23 mouse cellular contexts compared by ENCODE assay signal in the genomic region with DNA sequence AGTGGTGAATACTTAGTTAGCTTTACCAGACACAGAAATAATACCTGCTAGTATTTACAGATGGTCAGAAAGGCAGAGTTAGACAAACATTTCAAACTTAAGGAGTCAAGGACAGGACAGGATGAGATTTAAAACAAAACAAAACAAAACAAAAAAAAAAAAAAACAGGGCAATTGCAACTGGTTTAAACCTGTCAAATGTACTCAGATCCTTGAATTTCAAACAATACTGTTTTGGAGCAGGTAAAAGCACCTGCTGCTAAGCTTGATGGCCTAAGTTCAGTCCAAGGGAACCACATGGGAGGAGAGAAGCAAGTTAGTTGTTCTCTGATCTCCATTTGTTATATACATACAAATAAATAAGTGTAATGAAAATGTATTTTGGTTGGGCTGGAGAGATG.
"Had no signal": no experiment of that assay in that cellular context is flagged by ENCODE, and none has a peak within 500 bp of the region (broad histone marks: within the 10 kb centered on the region; RNA-seq: fewer than 3 reads in every experiment).

No protein-coding gene starts in this region.

- ATAC-seq: hindbrain, postnatal 0 days; intestine, embryonic 16.5 days had no signal

- H3K9ac ChIP-seq: heart, embryonic 13.5 days; heart, embryonic 15.5 days; hindbrain, embryonic 13.5 days; hindbrain, embryonic 15.5 days; kidney, embryonic 15.5 days; limb, embryonic 13.5 days; limb, embryonic 15.5 days; liver, embryonic 13.5 days had no signal

- H3K4me3 ChIP-seq: heart, adult 2 months; heart, embryonic 13.5 days; heart, embryonic 15.5 days; hindbrain, embryonic 13.5 days; hindbrain, embryonic 15.5 days; kidney, embryonic 15.5 days; limb, embryonic 13.5 days; limb, embryonic 15.5 days; liver, embryonic 13.5 days had no signal

- H3K4me1 ChIP-seq: heart, embryonic 15.5 days; hindbrain, embryonic 13.5 days; hindbrain, embryonic 15.5 days; limb, embryonic 13.5 days; limb, embryonic 15.5 days had no signal

- H3K4me2 ChIP-seq: heart, embryonic 11.5 days; heart, embryonic 13.5 days; heart, embryonic 15.5 days; hindbrain, embryonic 13.5 days; hindbrain, embryonic 15.5 days; kidney, embryonic 15.5 days; limb, embryonic 13.5 days; limb, embryonic 15.5 days; liver, embryonic 13.5 days had no signal

- DNase-seq: gastrocnemius, postnatal 14 days; gastrocnemius, postnatal 36 days; heart, adult 11 months; heart, adult 2 months; heart, postnatal 14 days; heart, postnatal 36 days; kidney, adult 11 months; kidney, adult 9 months; layer of hippocampus, adult 9-11 months; layer of hippocampus, postnatal 36 days; left cerebral cortex, postnatal 4 days; liver, embryonic 13.5 days had no signal

- H3K27ac ChIP-seq: heart, adult 2 months; heart, embryonic 13.5 days; heart, embryonic 15.5 days; hindbrain, embryonic 13.5 days; hindbrain, embryonic 15.5 days; hindbrain, postnatal 0 days; kidney, embryonic 15.5 days; kidney, postnatal 0 days; limb, embryonic 13.5 days; limb, embryonic 15.5 days had no signal

- H3K9me3 ChIP-seq: heart, embryonic 13.5 days; heart, embryonic 15.5 days; hindbrain, embryonic 13.5 days; hindbrain, embryonic 15.5 days; kidney, embryonic 15.5 days; limb, embryonic 13.5 days; limb, embryonic 15.5 days; liver, embryonic 13.5 days had no signal

- H3K27me3 ChIP-seq: heart, embryonic 13.5 days; heart, embryonic 15.5 days; hindbrain, embryonic 13.5 days; hindbrain, embryonic 15.5 days; kidney, embryonic 15.5 days; limb, embryonic 13.5 days; limb, embryonic 15.5 days; liver, embryonic 13.5 days had no signal
